Comparison of ENCODE assay signal across 20 mouse cellular contexts in genomic region chr10:52182878-52183277, GRCm38 (mm10). TPM values are rescaled to one million over a fixed set of nuclear protein-coding genes. Genes with fewer than 3 reads are reported as not detected.
DNase-seq lines count a peak whose midpoint lies in the region; ATAC-seq and TF ChIP-seq lines count a peak whose summit lies in the region.
"Had no signal": no experiment of that assay in that cellular context is flagged by ENCODE, and none has a peak within 500 bp of the region (broad histone marks: within the 10 kb centered on the region; RNA-seq: fewer than 3 reads in every experiment).

No protein-coding gene starts in this region.

- ATAC-seq in kidney, postnatal 0 days (replicated peaks; ENCODE audit: low FRiP score, low read depth): no peak
- no peak for ATAC-seq in midbrain, embryonic 11.5 days (ENCODE audit: low FRiP score)
- ATAC-seq in midbrain, embryonic 16.5 days: no peak
- ATAC-seq in CD4-positive, CD25-positive, alpha-beta regulatory T cell, adult 4 months: no peak
- ATAC-seq: forebrain, embryonic 14.5 days had no signal

- TF ChIP-seq POLR2A in small intestine, adult 2 months (IDR thresholded peaks at IDR 0.05; ENCODE audit: low read depth, low read length): no peak

- peak; percentile 52 for TF ChIP-seq CTCF in kidney, postnatal 0 days (IDR thresholded peaks at IDR 0.05; ENCODE audit: low read depth)
- peak; percentile 33; the same call in 1 of the 2 replicates for TF ChIP-seq CTCF in small intestine, adult 2 months (IDR thresholded peaks at IDR 0.05; ENCODE audit: extremely low read depth, insufficient read length, insufficient replicate concordance, low read depth, low read length)

- H3K4me3 ChIP-seq in kidney, postnatal 0 days (replicated peaks; ENCODE audit: low read depth, low read length): no peak overlapping the region
- H3K4me3 ChIP-seq in midbrain, embryonic 11.5 days (ENCODE audit: low read depth, low read length): no peak overlapping the region
- no peak overlapping the region for H3K4me3 ChIP-seq in midbrain, embryonic 16.5 days (ENCODE audit: low read depth, low read length)
- H3K4me3 ChIP-seq in small intestine, adult 2 months (ENCODE audit: low read depth, low read length): no peak overlapping the region
- H3K4me3 ChIP-seq: hindbrain, embryonic 15.5 days; limb, embryonic 15.5 days; neural tube, embryonic 12.5 days had no signal

- WGBS in kidney, postnatal 0 days: 80% methylated on average over 3 of the region's 3 CpGs
- WGBS in midbrain, embryonic 11.5 days: 87% methylated on average over 3 of the region's 3 CpGs
- 83% methylated on average over 3 of the region's 3 CpGs for WGBS in midbrain, embryonic 16.5 days
- WGBS in small intestine, adult 2 months: 84% methylated on average over 3 of the region's 3 CpGs

- no peak overlapping the region for H3K9ac ChIP-seq in kidney, postnatal 0 days (ENCODE audit: low read depth, low read length)
- no peak overlapping the region for H3K9ac ChIP-seq in midbrain, embryonic 11.5 days (ENCODE audit: low read length)
- no peak overlapping the region for H3K9ac ChIP-seq in midbrain, embryonic 16.5 days (ENCODE audit: low read depth, low read length)
- H3K9ac ChIP-seq: hindbrain, embryonic 15.5 days; limb, embryonic 15.5 days; neural tube, embryonic 12.5 days had no signal

- H3K4me2 ChIP-seq in kidney, postnatal 0 days (ENCODE audit: low read length): no peak overlapping the region
- no peak overlapping the region for H3K4me2 ChIP-seq in midbrain, embryonic 11.5 days
- no peak overlapping the region for H3K4me2 ChIP-seq in midbrain, embryonic 16.5 days (ENCODE audit: low read length)
- H3K4me2 ChIP-seq: hindbrain, embryonic 15.5 days; limb, embryonic 15.5 days; neural tube, embryonic 12.5 days had no signal

- no peaks in the 10 kb centered on the region for H3K27me3 ChIP-seq in kidney, postnatal 0 days (ENCODE audit: insufficient read depth, low read length)
- no peaks in the 10 kb centered on the region for H3K27me3 ChIP-seq in midbrain, embryonic 11.5 days (ENCODE audit: control insufficient read depth, insufficient read depth, low read length)
- H3K27me3 ChIP-seq in midbrain, embryonic 16.5 days (ENCODE audit: control insufficient read depth, insufficient read depth, low read depth, low read length): no peaks in the 10 kb centered on the region
- no peaks in the 10 kb centered on the region for H3K27me3 ChIP-seq in small intestine, adult 2 months (ENCODE audit: control insufficient read depth, insufficient read depth, low read length)
- H3K27me3 ChIP-seq: hindbrain, embryonic 15.5 days; limb, embryonic 15.5 days; neural tube, embryonic 12.5 days had no signal

- peak; percentile 30 for DNase-seq in embryo, embryonic 10.5 days (ENCODE audit: low spot score)
- no peak for DNase-seq in embryo, embryonic 11 days
- no peak for DNase-seq in kidney, postnatal 0 days (ENCODE audit: low spot score)
- no peak for DNase-seq in kidney, postnatal 14 days
- DNase-seq in midbrain, embryonic 11.5 days (ENCODE audit: low spot score, missing footprints): peak; percentile 23
- DNase-seq: B cell, adult 2 months; cerebellum, adult 11 months; heart, adult 18-20 months; heart, postnatal 10 days; layer of hippocampus, adult 9-11 months; right cerebral cortex, postnatal 14 days had no signal

- no peaks in the 10 kb centered on the region for H3K9me3 ChIP-seq in kidney, postnatal 0 days (replicated peaks; ENCODE audit: low read length)
- no peaks in the 10 kb centered on the region for H3K9me3 ChIP-seq in midbrain, embryonic 11.5 days (ENCODE audit: control insufficient read depth, low read length)
- H3K9me3 ChIP-seq in midbrain, embryonic 16.5 days (replicated peaks; ENCODE audit: control insufficient read depth, low read length, poor library complexity, severe bottlenecking): no peaks in the 10 kb centered on the region
- H3K9me3 ChIP-seq: hindbrain, embryonic 15.5 days; limb, embryonic 15.5 days; neural tube, embryonic 12.5 days had no signal

- no peak overlapping the region for H3K27ac ChIP-seq in kidney, postnatal 0 days
- H3K27ac ChIP-seq in midbrain, embryonic 11.5 days (ENCODE audit: low read depth, low read length): no peak overlapping the region
- no peak overlapping the region for H3K27ac ChIP-seq in midbrain, embryonic 16.5 days (ENCODE audit: low read length)
- H3K27ac ChIP-seq in small intestine, adult 2 months (ENCODE audit: insufficient read depth, low read depth, low read length): no peak overlapping the region
- H3K27ac ChIP-seq: hindbrain, embryonic 15.5 days; limb, embryonic 15.5 days; macrophage; neural tube, embryonic 12.5 days had no signal

- no peaks in the 10 kb centered on the region for H3K36me3 ChIP-seq in kidney, postnatal 0 days (ENCODE audit: insufficient read depth, low read length)
- no peaks in the 10 kb centered on the region for H3K36me3 ChIP-seq in midbrain, embryonic 11.5 days (ENCODE audit: control insufficient read depth, insufficient read depth, low read length)
- no peaks in the 10 kb centered on the region for H3K36me3 ChIP-seq in midbrain, embryonic 16.5 days (ENCODE audit: control insufficient read depth, insufficient read depth, low read length)
- no peaks in the 10 kb centered on the region for H3K36me3 ChIP-seq in small intestine, adult 2 months (ENCODE audit: control insufficient read depth, insufficient read depth, low read length)
- H3K36me3 ChIP-seq: hindbrain, embryonic 15.5 days; limb, embryonic 15.5 days; neural tube, embryonic 12.5 days had no signal

- no peaks in the 10 kb centered on the region for H3K4me1 ChIP-seq in kidney, postnatal 0 days (replicated peaks; ENCODE audit: insufficient read depth, low read length)
- no peaks in the 10 kb centered on the region for H3K4me1 ChIP-seq in midbrain, embryonic 11.5 days (ENCODE audit: control insufficient read depth, insufficient read depth, low read length)
- H3K4me1 ChIP-seq in midbrain, embryonic 16.5 days (ENCODE audit: control insufficient read depth, insufficient read depth, low read length): no peaks in the 10 kb centered on the region
- H3K4me1 ChIP-seq in small intestine, adult 2 months (ENCODE audit: control insufficient read depth, insufficient read depth, insufficient read length, low read length): no peaks in the 10 kb centered on the region
- H3K4me1 ChIP-seq: hindbrain, embryonic 15.5 days; limb, embryonic 15.5 days; neural tube, embryonic 12.5 days had no signal

RNA-seq across cellular contexts. Expression of gene Ros1, which starts 12.2 kb away (rescaled TPM):
- polyA plus RNA-seq in kidney, postnatal 0 days (2015; fragmentation: Nextera tagmentation; extraction: Ambion mirVana): 1.2 and 1.4 TPM in 2 replicates
- not detected in 2 replicates for polyA plus RNA-seq in midbrain, embryonic 11.5 days (2014; fragmentation: Nextera tagmentation; extraction: Ambion mirVana)
- polyA plus RNA-seq in midbrain, embryonic 16.5 days (2015; fragmentation: Nextera tagmentation; extraction: Ambion mirVana): not detected in 2 replicates
- polyA plus RNA-seq in small intestine, adult 2 months (2012; rRNA removed): 0.03 and 0.25 TPM in 2 replicates
- polyA plus RNA-seq in CD4-positive, CD25-positive, alpha-beta regulatory T cell, adult 4 months (2017; shearing (Covaris generic)): not detected
- polyA plus RNA-seq: forebrain, embryonic 14.5 days; hindbrain, embryonic 15.5 days; macrophage; neural tube, embryonic 12.5 days; urinary bladder, adult 2 months had no signal

RNA-seq across cellular contexts. Expression of gene Dcbld1, which starts 50.5 kb away (rescaled TPM):
- 23.2 and 23.4 TPM in 2 replicates for polyA plus RNA-seq in kidney, postnatal 0 days (2015; fragmentation: Nextera tagmentation; extraction: Ambion mirVana)
- polyA plus RNA-seq in midbrain, embryonic 11.5 days (2014; fragmentation: Nextera tagmentation; extraction: Ambion mirVana): 16.5 and 17.4 TPM in 2 replicates
- polyA plus RNA-seq in midbrain, embryonic 16.5 days (2015; fragmentation: Nextera tagmentation; extraction: Ambion mirVana): 18.7 and 20.4 TPM in 2 replicates
- 13.7 and 21.0 TPM in 2 replicates for polyA plus RNA-seq in small intestine, adult 2 months (2012; rRNA removed)
- not detected for polyA plus RNA-seq in CD4-positive, CD25-positive, alpha-beta regulatory T cell, adult 4 months (2017; shearing (Covaris generic))

Comparison
In these comparisons a context has a peak if more than half of its experiments do, and no peak if none do; other contexts are left out.
1. DNase-seq: peak in embryo, embryonic 10.5 days (single experiment) and midbrain, embryonic 11.5 days (single experiment); none in embryo, embryonic 11 days (single experiment), kidney, postnatal 0 days (single experiment) and kidney, postnatal 14 days (single experiment).
2. RNA of gene Dcbld1, which starts 50.5 kb away (polyA plus RNA-seq): 23.2 to 23.4 TPM in kidney, postnatal 0 days, 13.7 to 21.0 TPM in small intestine, adult 2 months, 18.7 to 20.4 TPM in midbrain, embryonic 16.5 days and 16.5 to 17.4 TPM in midbrain, embryonic 11.5 days; not detected in CD4-positive, CD25-positive, alpha-beta regulatory T cell, adult 4 months; every median in the first group is over 10 times any median in the second.